Mouse (Mus musculus): ENCODE results near the gene Rrp7a. TPM values are rescaled to one million over a fixed set of nuclear protein-coding genes. Genes with fewer than 3 reads are reported as not detected.

Gene Rrp7a
- polyA plus RNA-seq (2012; rRNA removed), result 56.1 and 60.9 TPM in 2 replicates

DNA sequence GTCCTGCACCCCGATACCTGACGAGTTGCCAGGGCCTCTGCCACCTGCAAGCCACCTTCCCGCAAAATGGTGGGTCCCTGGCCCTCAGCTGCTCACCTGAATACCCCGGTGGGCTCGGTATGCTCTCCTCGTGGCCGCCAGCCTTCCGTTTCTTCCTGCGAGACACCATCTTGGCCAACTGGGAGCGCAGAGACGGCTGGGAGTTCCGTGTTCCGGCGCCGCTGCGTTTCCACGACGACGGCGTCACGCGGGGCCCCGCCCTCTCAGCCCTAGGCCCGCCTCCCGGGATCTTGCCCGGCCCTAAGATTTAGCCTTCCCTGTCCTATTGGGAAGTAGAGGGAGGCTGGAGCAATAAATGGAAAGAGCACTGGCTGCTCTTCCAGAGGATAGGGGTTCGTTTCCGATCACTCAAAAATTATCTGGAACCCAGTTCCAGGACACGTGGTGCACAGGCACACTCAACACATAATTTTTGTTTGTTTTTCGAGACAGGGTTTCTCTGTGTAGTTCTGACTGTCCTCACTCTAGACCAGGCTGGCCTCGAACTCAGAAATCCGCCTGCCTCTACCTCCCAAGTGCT, at the start of gene Rrp7a:
TSS of gene Rrp7a (minus strand) at position 236 of the 580 bp plus-strand sequence.
- peak; percentile 87 for DNase-seq (ENCODE audit: low spot score)

DNA sequence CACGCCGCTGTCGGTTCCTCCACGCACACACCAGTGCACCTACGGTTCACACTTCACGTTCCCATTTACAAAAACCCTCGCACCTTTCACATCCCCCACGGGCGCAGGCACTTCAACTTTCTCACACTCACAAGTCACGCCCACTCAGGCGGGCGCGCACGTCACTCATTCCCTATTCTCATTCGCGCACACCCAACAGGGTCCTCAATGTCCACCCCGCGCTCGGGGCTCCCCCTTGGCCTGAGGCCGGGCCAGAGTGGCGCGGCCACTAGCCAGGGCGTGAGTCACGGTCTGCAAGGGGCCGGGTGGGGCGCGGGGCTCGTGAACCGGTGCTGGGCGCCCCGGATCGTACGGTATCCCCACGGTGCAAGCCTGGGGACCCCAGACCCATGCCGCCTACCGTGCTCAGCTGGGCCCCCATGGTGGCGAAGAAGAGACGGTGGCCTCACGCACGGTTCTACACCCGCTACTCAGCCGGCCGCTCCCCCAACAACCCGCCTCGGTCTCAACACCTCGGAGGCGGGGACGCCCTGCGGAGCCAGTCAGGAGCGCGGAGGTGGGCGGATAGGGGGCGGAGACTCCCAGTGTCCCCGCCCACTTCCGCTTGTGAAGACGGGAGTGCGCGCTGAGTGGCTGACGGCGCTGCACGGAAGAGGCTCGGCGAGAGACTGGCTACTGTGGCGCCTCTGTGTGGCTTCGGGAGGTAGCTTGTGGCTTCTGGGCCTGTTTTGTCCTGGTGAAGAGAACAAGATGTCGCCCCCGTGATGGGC, 49.3 kb upstream of the Rrp7a start:
- DNase-seq (ENCODE audit: low spot score), result peak; percentile 92

- peak; percentile 14 for DNase-seq (ENCODE audit: low spot score)
Measured at GRCm38 (mm10) chr15:83170956-83171659, 48.5 kb upstream of the Rrp7a start.

DNA sequence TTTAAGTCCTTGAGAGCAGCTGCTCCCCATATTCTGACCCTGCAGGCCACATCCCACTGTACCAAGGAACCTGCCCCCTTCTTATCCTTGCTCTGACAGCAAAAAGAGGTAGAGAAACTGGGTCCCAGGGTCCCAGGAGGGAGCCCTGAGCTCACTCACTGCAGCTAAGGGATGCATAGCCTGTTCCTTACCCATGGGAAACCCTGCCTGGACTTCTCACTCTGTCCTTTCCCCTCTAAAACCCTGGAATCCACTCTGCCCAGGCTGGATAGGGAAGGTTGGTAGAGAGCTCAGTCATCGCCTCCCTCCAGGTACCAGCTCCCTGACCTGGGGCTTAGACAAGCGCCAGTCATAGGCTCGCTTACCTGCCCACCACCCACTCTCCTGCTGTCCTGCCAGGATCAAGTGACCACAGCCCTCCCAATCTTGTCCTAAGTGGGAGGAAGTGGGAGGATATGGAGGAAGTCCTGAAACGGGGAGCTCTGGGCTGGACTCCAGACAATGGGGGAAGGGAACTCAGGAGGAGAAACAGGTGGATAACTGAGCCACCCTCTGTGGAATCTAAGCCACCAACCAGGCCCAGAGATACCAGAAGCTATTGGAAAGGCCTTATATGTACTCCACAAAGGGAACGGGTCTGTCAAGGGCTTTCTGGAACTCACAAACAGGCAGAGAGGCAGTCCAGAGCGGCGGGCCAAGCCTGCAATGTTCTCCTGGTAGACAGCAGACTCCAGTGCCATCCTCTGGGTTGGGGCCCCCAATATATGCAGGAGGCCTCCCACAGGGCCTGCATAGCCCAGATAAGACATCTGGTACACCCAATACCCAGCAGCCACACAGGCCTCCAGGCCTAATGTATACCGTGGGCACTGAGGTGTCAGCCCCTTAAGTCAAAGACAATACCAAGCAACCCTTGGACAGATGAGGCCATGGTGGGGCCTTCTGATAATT, 47.4 kb upstream of the Rrp7a start:
- DNase-seq (ENCODE audit: low spot score), result peak; percentile 25

GRCm38 (mm10) chr15:83168875-83169771, 46.5 kb upstream of the Rrp7a start:
- peak; percentile 21 for DNase-seq (ENCODE audit: low spot score)

- peak; percentile 19 for DNase-seq (ENCODE audit: low spot score)
Measured at GRCm38 (mm10) chr15:83168311-83168710, 45.7 kb upstream of the Rrp7a start.

- DNase-seq (ENCODE audit: low spot score), result no peak
Measured at GRCm38 (mm10) chr15:83167550-83168065, 45.0 kb upstream of the Rrp7a start.

DNA sequence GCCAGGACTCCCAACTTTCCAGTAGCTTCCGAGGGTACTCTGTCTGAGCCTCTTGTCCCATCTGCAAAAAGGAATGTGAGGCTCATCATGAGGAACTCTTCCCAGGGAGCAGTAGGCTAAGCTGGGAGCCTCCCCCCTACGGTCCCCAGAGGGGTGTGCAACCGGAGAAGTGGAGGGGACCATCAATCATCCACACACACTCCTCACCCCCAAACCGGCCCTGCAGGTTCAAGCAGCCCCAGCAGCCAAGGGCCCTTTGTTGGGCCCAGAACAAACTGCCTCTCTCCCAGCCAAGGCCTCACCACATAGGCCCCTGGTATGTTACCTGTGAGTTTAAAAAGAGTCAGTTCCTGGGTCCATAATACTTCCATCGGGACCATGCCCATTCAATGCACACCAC, 44.5 kb upstream of the Rrp7a start:
- peak; percentile 44 for DNase-seq (ENCODE audit: low spot score)

- DNase-seq (ENCODE audit: low spot score), result peak; percentile 46
Measured at GRCm38 (mm10) chr15:83166642-83167041, 44.0 kb upstream of the Rrp7a start.

- DNase-seq (ENCODE audit: low spot score), result peak; percentile 22
Measured at GRCm38 (mm10) chr15:83165526-83166315, 43.1 kb upstream of the Rrp7a start.

DNA sequence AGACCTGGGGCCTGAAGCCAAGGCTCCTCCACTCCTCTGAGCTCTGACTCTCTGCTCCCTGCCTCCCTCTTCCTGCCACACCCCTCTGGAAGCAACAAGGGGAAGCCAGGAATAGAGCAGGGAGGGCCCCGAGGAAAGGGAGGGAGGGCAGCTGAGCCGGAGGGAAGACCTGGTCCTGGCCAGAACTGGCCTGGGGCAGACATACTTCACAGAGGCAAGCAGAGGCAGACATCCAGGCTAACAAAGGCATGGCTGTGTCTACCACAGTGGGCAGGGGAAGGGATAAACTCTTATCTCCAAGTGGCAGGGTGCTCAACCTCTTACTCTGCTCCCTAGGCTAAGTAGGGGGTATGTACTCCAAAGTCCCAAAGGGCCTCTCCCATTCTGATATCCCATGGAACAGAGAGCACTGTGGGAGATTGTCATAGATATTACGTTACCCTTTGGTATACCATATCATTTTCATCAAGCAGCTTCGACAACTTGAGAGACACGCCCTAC, 42.4 kb upstream of the Rrp7a start:
- peak; percentile 26 for DNase-seq (ENCODE audit: low spot score)

GRCm38 (mm10) chr15:83162818-83163485, 40.4 kb upstream of the Rrp7a start:
- DNase-seq (ENCODE audit: low spot score), result peak; percentile 14

- no peak for DNase-seq (ENCODE audit: low spot score)
Measured at GRCm38 (mm10) chr15:83162001-83162400, 39.4 kb upstream of the Rrp7a start.

- DNase-seq (ENCODE audit: low spot score), result no peak
Measured at GRCm38 (mm10) chr15:83161062-83161748, 38.6 kb upstream of the Rrp7a start.

- DNase-seq (ENCODE audit: low spot score), result no peak
Measured at GRCm38 (mm10) chr15:83160561-83160960, 38.0 kb upstream of the Rrp7a start.

DNA sequence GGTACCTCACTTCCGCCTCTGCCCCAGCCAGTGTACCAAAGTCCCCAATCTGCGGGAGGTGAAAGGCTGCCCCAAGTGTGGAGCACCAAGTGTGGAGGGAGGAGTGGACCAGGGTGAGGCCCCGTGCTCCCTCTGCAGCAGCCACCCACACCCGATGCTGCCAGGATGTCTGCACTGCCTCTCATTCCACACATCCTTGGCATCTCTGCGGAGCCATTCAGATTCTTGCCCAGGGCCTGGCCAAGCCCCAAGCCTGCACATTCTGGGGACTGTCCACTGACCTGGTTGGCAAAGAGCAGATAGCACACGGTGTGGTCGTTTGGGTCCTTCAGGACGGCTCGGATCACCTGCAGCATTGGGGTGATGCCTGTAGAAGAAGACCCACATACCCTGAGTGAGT, 37.2 kb upstream of the Rrp7a start:
- DNase-seq (ENCODE audit: low spot score), result no peak

DNA sequence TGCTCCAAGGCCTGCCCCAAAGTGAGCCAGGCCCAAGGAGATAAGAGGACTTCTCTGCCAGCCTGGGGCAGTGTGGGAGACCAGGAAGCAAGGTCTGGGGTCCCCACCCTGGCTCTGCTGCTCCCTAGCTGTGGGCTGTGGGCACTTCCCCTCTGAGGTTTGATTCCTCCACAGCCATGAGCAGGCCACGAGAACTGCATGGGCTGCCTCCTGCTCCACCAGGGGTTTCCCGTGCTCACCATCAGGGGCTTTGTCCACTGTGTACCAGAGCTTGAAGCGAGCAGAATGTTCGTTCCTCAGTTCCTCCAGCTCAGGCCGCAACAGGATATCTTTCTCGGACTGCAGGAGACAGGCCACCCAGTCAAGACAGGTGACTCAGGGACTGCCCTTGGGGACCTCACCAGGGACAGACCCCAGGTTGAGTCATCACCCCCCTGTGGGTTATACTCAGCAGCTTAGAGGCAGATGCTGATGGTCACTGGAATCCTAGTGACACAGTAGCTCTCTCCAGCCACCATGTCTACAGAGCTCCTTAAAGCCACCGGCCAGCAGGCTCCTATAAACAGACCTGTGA, 36.1 kb upstream of the Rrp7a start:
- DNase-seq (ENCODE audit: low spot score), result no peak

- no peak for DNase-seq (ENCODE audit: low spot score)
Measured at GRCm38 (mm10) chr15:83157667-83158064, 35.1 kb upstream of the Rrp7a start.

All from urinary bladder, adult 2 months (tissue).